Mouse (Mus musculus): Measurements from ENCODE around the gene Cdk19. TPM values are rescaled to one million over a fixed set of nuclear protein-coding genes. Genes with fewer than 3 reads are reported as not detected.

The Cdk19 gene
- polyA plus RNA-seq, 1 experiment from 2014 or later: 7.2 TPM

GRCm38 (mm10) chr10:40347461-40347954 is 8.1 kb downstream of the Cdk19 start:
- ATAC-seq: no peak
- Histone ChIP-seq H3K36me3 (ENCODE audit: control insufficient read depth, insufficient read depth, low read length) (no peaks in the 10 kb centered on the region), H3K9me3 (replicated peaks; ENCODE audit: control insufficient read depth, low read length, poor library complexity, severe bottlenecking) (no peaks in the 10 kb centered on the region), H3K9ac (ENCODE audit: low read depth, low read length) (no peak overlapping the region), H3K27me3 (ENCODE audit: control insufficient read depth, insufficient read depth, low read depth, low read length) (no peaks in the 10 kb centered on the region), H3K4me3 (ENCODE audit: low read depth, low read length) (no peak overlapping the region), H3K4me2 (ENCODE audit: low read length) (peak overlapping the region; percentile 82; the same call in 1 of the 2 replicates), H3K27ac (ENCODE audit: low read length) (no peak overlapping the region), H3K4me1 (ENCODE audit: control insufficient read depth, insufficient read depth, low read length) (peaks cover 20% of the 10 kb centered on the region)
- WGBS: 73% methylated on average over 9 of the region's 9 CpGs

GRCm38 (mm10) chr10:40348566-40349536 is 9.5 kb downstream of the Cdk19 start:
- WGBS: under 1% methylated on average over 67 of the region's 76 CpGs
- peaks cover 20% of the 10 kb centered on the region for H3K4me1 ChIP-seq (ENCODE audit: control insufficient read depth, insufficient read depth, low read length)
- H3K4me3 ChIP-seq (ENCODE audit: low read depth, low read length): peak overlapping the region; percentile 95
- peak; percentile 99 for ATAC-seq
- peak overlapping the region; percentile 83 for H3K9ac ChIP-seq (ENCODE audit: low read depth, low read length)
- H3K9me3 ChIP-seq (replicated peaks; ENCODE audit: control insufficient read depth, low read length, poor library complexity, severe bottlenecking): no peaks in the 10 kb centered on the region
- H3K36me3 ChIP-seq (ENCODE audit: control insufficient read depth, insufficient read depth, low read length): no peaks in the 10 kb centered on the region
- H3K27ac ChIP-seq (ENCODE audit: low read length): peak overlapping the region; percentile 91
- H3K27me3 ChIP-seq (ENCODE audit: control insufficient read depth, insufficient read depth, low read depth, low read length): no peaks in the 10 kb centered on the region
- peak overlapping the region; percentile 82 for H3K4me2 ChIP-seq (ENCODE audit: low read length)

- Histone ChIP-seq H3K27me3 (ENCODE audit: control insufficient read depth, insufficient read depth, low read depth, low read length) (no peaks in the 10 kb centered on the region), H3K4me2 (ENCODE audit: low read length) (peak overlapping the region; percentile 79), H3K36me3 (ENCODE audit: control insufficient read depth, insufficient read depth, low read length) (no peaks in the 10 kb centered on the region), H3K4me3 (ENCODE audit: low read depth, low read length) (peak overlapping the region; percentile 95), H3K4me1 (ENCODE audit: control insufficient read depth, insufficient read depth, low read length) (peaks cover 20% of the 10 kb centered on the region), H3K9ac (ENCODE audit: low read depth, low read length) (peak overlapping the region; percentile 83), H3K27ac (ENCODE audit: low read length) (peak overlapping the region; percentile 91), H3K9me3 (replicated peaks; ENCODE audit: control insufficient read depth, low read length, poor library complexity, severe bottlenecking) (no peaks in the 10 kb centered on the region)
- ATAC-seq: peak; percentile 47
- WGBS: under 1% methylated on average over 62 of the region's 62 CpGs
Measured at GRCm38 (mm10) chr10:40349631-40350177, 10.3 kb downstream of the Cdk19 start.

GRCm38 (mm10) chr10:40350245-40350932 is 11.0 kb downstream of the Cdk19 start:
- 54% methylated on average over 12 of the region's 12 CpGs for WGBS
- H3K27ac ChIP-seq (ENCODE audit: low read length): no peak overlapping the region; the same call in 1 of the 2 replicates

GRCm38 (mm10) chr10:40351156-40351555 is 11.8 kb downstream of the Cdk19 start:
- 55% methylated on average over 4 of the region's 4 CpGs for whole genome bisulfite sequencing
- Histone ChIP-seq H3K36me3 (ENCODE audit: control insufficient read depth, insufficient read depth, low read length) (no peaks in the 10 kb centered on the region), H3K27me3 (ENCODE audit: control insufficient read depth, insufficient read depth, low read depth, low read length) (no peaks in the 10 kb centered on the region), H3K4me2 (ENCODE audit: low read length) (peak overlapping the region; percentile 79), H3K27ac (ENCODE audit: low read length) (no peak overlapping the region), H3K4me3 (ENCODE audit: low read depth, low read length) (no peak overlapping the region; the same call in 1 of the 2 replicates), H3K9me3 (replicated peaks; ENCODE audit: control insufficient read depth, low read length, poor library complexity, severe bottlenecking) (no peaks in the 10 kb centered on the region), H3K4me1 (ENCODE audit: control insufficient read depth, insufficient read depth, low read length) (peaks cover 20% of the 10 kb centered on the region), H3K9ac (ENCODE audit: low read depth, low read length) (no peak overlapping the region)
- ATAC-seq: no peak

More at GRCm38 (mm10) chr10:40350245-40350932, 11.0 kb downstream of the Cdk19 start:
- peak overlapping the region; percentile 95 for H3K4me3 ChIP-seq (ENCODE audit: low read depth, low read length)
- H3K36me3 ChIP-seq (ENCODE audit: control insufficient read depth, insufficient read depth, low read length): no peaks in the 10 kb centered on the region
- peak overlapping the region; percentile 83 for H3K9ac ChIP-seq (ENCODE audit: low read depth, low read length)
- H3K9me3 ChIP-seq (replicated peaks; ENCODE audit: control insufficient read depth, low read length, poor library complexity, severe bottlenecking): no peaks in the 10 kb centered on the region
- no peak for ATAC-seq
- H3K4me2 ChIP-seq (ENCODE audit: low read length): peak overlapping the region; percentile 79
- H3K4me1 ChIP-seq (ENCODE audit: control insufficient read depth, insufficient read depth, low read length): peaks cover 20% of the 10 kb centered on the region
- H3K27me3 ChIP-seq (ENCODE audit: control insufficient read depth, insufficient read depth, low read depth, low read length): no peaks in the 10 kb centered on the region

GRCm38 (mm10) chr10:40354081-40354480 is 14.7 kb downstream of the Cdk19 start:
- Histone ChIP-seq H3K9me3 (replicated peaks; ENCODE audit: control insufficient read depth, low read length, poor library complexity, severe bottlenecking) (no peaks in the 10 kb centered on the region), H3K4me2 (ENCODE audit: low read length) (no peak overlapping the region), H3K36me3 (ENCODE audit: control insufficient read depth, insufficient read depth, low read length) (no peaks in the 10 kb centered on the region), H3K9ac (ENCODE audit: low read depth, low read length) (no peak overlapping the region), H3K27ac (ENCODE audit: low read length) (no peak overlapping the region), H3K27me3 (ENCODE audit: control insufficient read depth, insufficient read depth, low read depth, low read length) (no peaks in the 10 kb centered on the region), H3K4me1 (ENCODE audit: control insufficient read depth, insufficient read depth, low read length) (peaks cover 12% of the 10 kb centered on the region), H3K4me3 (ENCODE audit: low read depth, low read length) (no peak overlapping the region)
- no peak for ATAC-seq
- WGBS: 86% methylated on average over 9 of the region's 9 CpGs

GRCm38 (mm10) chr10:40354556-40354955 is 15.2 kb downstream of the Cdk19 start:
- Histone ChIP-seq H3K4me2 (ENCODE audit: low read length) (no peak overlapping the region), H3K27me3 (ENCODE audit: control insufficient read depth, insufficient read depth, low read depth, low read length) (no peaks in the 10 kb centered on the region), H3K36me3 (ENCODE audit: control insufficient read depth, insufficient read depth, low read length) (no peaks in the 10 kb centered on the region), H3K4me3 (ENCODE audit: low read depth, low read length) (no peak overlapping the region), H3K27ac (ENCODE audit: low read length) (no peak overlapping the region), H3K9me3 (replicated peaks; ENCODE audit: control insufficient read depth, low read length, poor library complexity, severe bottlenecking) (no peaks in the 10 kb centered on the region), H3K9ac (ENCODE audit: low read depth, low read length) (no peak overlapping the region), H3K4me1 (ENCODE audit: control insufficient read depth, insufficient read depth, low read length) (peaks cover 12% of the 10 kb centered on the region)
- 87% methylated on average over 1 of the region's 1 CpGs for WGBS
- no peak for ATAC-seq

- no peaks in the 10 kb centered on the region for H3K4me1 ChIP-seq (ENCODE audit: control insufficient read depth, insufficient read depth, low read length)
- no peaks in the 10 kb centered on the region for H3K36me3 ChIP-seq (ENCODE audit: control insufficient read depth, insufficient read depth, low read length)
- H3K4me2 ChIP-seq (ENCODE audit: low read length): no peak overlapping the region
- H3K9ac ChIP-seq (ENCODE audit: low read depth, low read length): no peak overlapping the region
- no peak overlapping the region for H3K27ac ChIP-seq (ENCODE audit: low read length)
- 80% methylated on average over 2 of the region's 2 CpGs for WGBS
- no peak overlapping the region for H3K4me3 ChIP-seq (ENCODE audit: low read depth, low read length)
- H3K27me3 ChIP-seq (ENCODE audit: control insufficient read depth, insufficient read depth, low read depth, low read length): no peaks in the 10 kb centered on the region
- no peaks in the 10 kb centered on the region for H3K9me3 ChIP-seq (replicated peaks; ENCODE audit: control insufficient read depth, low read length, poor library complexity, severe bottlenecking)
- ATAC-seq: no peak
Measured at GRCm38 (mm10) chr10:40358166-40358565, 18.8 kb downstream of the Cdk19 start.

All from midbrain, embryonic 16.5 days (tissue).